Comparison of ENCODE assay signal across 27 mouse cellular contexts in genomic region chr11:99186836-99187235, GRCm38 (mm10). TPM values are rescaled to one million over a fixed set of nuclear protein-coding genes. Genes with fewer than 3 reads are reported as not detected.
DNase-seq lines count a peak whose midpoint lies in the region; ATAC-seq lines count a peak whose summit lies in the region.
"Had no signal": no experiment of that assay in that cellular context is flagged by ENCODE, and none has a peak within 500 bp of the region (broad histone marks: within the 10 kb centered on the region; RNA-seq: fewer than 3 reads in every experiment).

No protein-coding gene starts in this region.

- no peaks in the 10 kb centered on the region for H3K36me3 ChIP-seq in embryonic facial prominence, embryonic 10.5 days (replicated peaks)
- H3K36me3 ChIP-seq: forebrain, embryonic 15.5 days; G1E; limb, embryonic 15.5 days; liver, embryonic 15.5 days; midbrain, embryonic 12.5 days had no signal

- peak; percentile 67 to 76 for DNase-seq in B cell, adult 2 months
- peak; percentile 47 for DNase-seq in induced T-regulatory cell, adult 2 months (ENCODE audit: low read depth)
- DNase-seq in cerebellum, postnatal 10 days = no peak
- DNase-seq in cerebellum, postnatal 14 days = no peak
- no peak for DNase-seq in embryonic facial prominence, embryonic 10.5 days (ENCODE audit: low spot score)
- DNase-seq: adrenal gland, postnatal 10 days; cerebellum, adult 2 months; gastrocnemius, postnatal 10 days; heart, adult 11 months; kidney, adult 11 months; kidney, postnatal 4 days; left cerebral cortex, postnatal 4 days; right cerebral cortex, postnatal 25 days; thymus, postnatal 14 days had no signal

- H3K27ac ChIP-seq in embryonic facial prominence, embryonic 10.5 days (replicated peaks) = no peak overlapping the region
- H3K27ac ChIP-seq: forebrain, embryonic 15.5 days; hindbrain, postnatal 0 days; left cerebral cortex, adult 2 months; limb, embryonic 15.5 days; liver, embryonic 15.5 days; midbrain, embryonic 12.5 days had no signal

- H3K4me3 ChIP-seq in embryonic facial prominence, embryonic 10.5 days = no peak overlapping the region
- H3K4me3 ChIP-seq: forebrain, embryonic 15.5 days; left cerebral cortex, adult 2 months; limb, embryonic 15.5 days; liver, embryonic 15.5 days; midbrain, embryonic 12.5 days had no signal

- peak; percentile 38 for ATAC-seq in CD4-positive, CD25-positive, alpha-beta regulatory T cell, adult 4 months
- peak; percentile 85 for ATAC-seq in neutrophil, adult 5-6 weeks (ENCODE audit: extremely low read depth, insufficient number of reproducible peaks, low FRiP score, poor library complexity, severe bottlenecking)
- ATAC-seq: activated CD4-positive, CD25-positive, alpha-beta regulatory T cell, adult 4 months; forebrain, embryonic 15.5 days; hindbrain, postnatal 0 days had no signal

- H3K27me3 ChIP-seq in embryonic facial prominence, embryonic 10.5 days (replicated peaks; ENCODE audit: low read depth, poor library complexity, severe bottlenecking) = peaks cover 14% of the 10 kb centered on the region
- H3K27me3 ChIP-seq: forebrain, embryonic 15.5 days had no signal

- no peaks in the 10 kb centered on the region for H3K4me1 ChIP-seq in embryonic facial prominence, embryonic 10.5 days
- H3K4me1 ChIP-seq: liver, embryonic 15.5 days; midbrain, embryonic 12.5 days had no signal

- H3K9me3 ChIP-seq in embryonic facial prominence, embryonic 10.5 days = no peaks in the 10 kb centered on the region
- H3K9me3 ChIP-seq: forebrain, embryonic 15.5 days; G1E; limb, embryonic 15.5 days; liver, embryonic 15.5 days; midbrain, embryonic 12.5 days had no signal

- 77% methylated on average over 2 of the region's 2 CpGs for WGBS in embryonic facial prominence, embryonic 10.5 days

RNA-seq across cellular contexts. Expression of gene Ccr7, which starts 32.0 kb away (rescaled TPM):
- polyA plus RNA-seq in CD4-positive, CD25-positive, alpha-beta regulatory T cell, adult 4 months (2017; shearing (Covaris generic)) = 100 to 1,000 TPM; 277 to 361 TPM
- 172 and 173 TPM in 2 replicates for total RNA-seq in neutrophil, adult 5-6 weeks (2017)
- polyA plus RNA-seq in embryonic facial prominence, embryonic 10.5 days (2016; fragmentation: Nextera tagmentation; extraction: Ambion mirVana) = 0.50 and 0.78 TPM in 2 replicates
- total RNA-seq: common myeloid progenitor, adult 5-6 weeks; hindbrain, postnatal 0 days; layer of hippocampus, postnatal 10 days; left cerebral cortex, adult 2 months; left cerebral cortex, postnatal 4 days had no signal
- polyA plus RNA-seq: forebrain, embryonic 15.5 days; G1E; hindbrain, postnatal 0 days had no signal

RNA-seq across cellular contexts. Expression of gene Smarce1, which starts 44.0 kb away (rescaled TPM):
- 100 to 1,000 TPM; 179 to 201 TPM for polyA plus RNA-seq in CD4-positive, CD25-positive, alpha-beta regulatory T cell, adult 4 months (2017; shearing (Covaris generic))
- 225 and 242 TPM in 2 replicates for total RNA-seq in neutrophil, adult 5-6 weeks (2017)
- polyA plus RNA-seq in embryonic facial prominence, embryonic 10.5 days (2016; fragmentation: Nextera tagmentation; extraction: Ambion mirVana) = 369 and 387 TPM in 2 replicates

RNA-seq across cellular contexts. Expression of gene Krt222, which starts 57.0 kb away (rescaled TPM):
- 1 to 10 TPM; 1.4 to 2.1 TPM for polyA plus RNA-seq in CD4-positive, CD25-positive, alpha-beta regulatory T cell, adult 4 months (2017; shearing (Covaris generic))
- total RNA-seq in neutrophil, adult 5-6 weeks (2017) = 3.8 and 4.9 TPM in 2 replicates
- 0.10 and 0.12 TPM in 2 replicates for polyA plus RNA-seq in embryonic facial prominence, embryonic 10.5 days (2016; fragmentation: Nextera tagmentation; extraction: Ambion mirVana)
- total RNA-seq: common myeloid progenitor, adult 5-6 weeks; hematopoietic stem cell, adult 5-6 weeks had no signal
- polyA plus RNA-seq: G1E had no signal

Comparison
In these comparisons a context has a peak if more than half of its experiments do, and no peak if none do; other contexts are left out.
1. DNase-seq: peak in B cell, adult 2 months (2 of 2) and induced T-regulatory cell, adult 2 months (single experiment); none in cerebellum, postnatal 10 days (0 of 2), cerebellum, postnatal 14 days (0 of 2) and embryonic facial prominence, embryonic 10.5 days (single experiment).
2. RNA of gene Ccr7, which starts 32.0 kb away (polyA plus RNA-seq): 277 to 361 TPM in CD4-positive, CD25-positive, alpha-beta regulatory T cell, adult 4 months; 0.50 to 0.78 TPM in embryonic facial prominence, embryonic 10.5 days; every median in the first group is over 100 times any median in the second.